Mouse (Mus musculus) heart, embryonic 11.5 days (tissue): ENCODE measurements around the gene Ccdc69. TPM values are rescaled to one million over a fixed set of nuclear protein-coding genes. Genes with fewer than 3 reads are reported as not detected.

Source experiments
- ATAC-seq: fragments of 200-750 bp; cut with Nextera tagmentation; replicated peaks from 2 replicates; pipeline ENCODE4 v1.8.0; 2017; ENCODE audit warnings: moderate library complexity; ENCODE audit not compliant: insufficient number of reproducible peaks, low FRiP score, low TSS enrichment
- H3K27ac ChIP-seq: fragments of 300-500 bp; sonication (generic); 2 replicates; pipeline ENCODE4 v1.5.1; 2014; ENCODE audit warnings: mild to moderate bottlenecking, low read depth, low read length
- H3K27me3 ChIP-seq: fragments of 300-500 bp; sonication (generic); 2 replicates; pipeline ENCODE4 v1.6.1; 2014; ENCODE audit warnings: mild to moderate bottlenecking, low read length, mixed read lengths; ENCODE audit not compliant: control insufficient read depth, insufficient read depth
- H3K36me3 ChIP-seq: fragments of 300-500 bp; sonication (generic); 2 replicates; pipeline ENCODE4 v1.6.1; 2014; ENCODE audit warnings: mild to moderate bottlenecking, low read length, moderate library complexity, mixed read lengths; ENCODE audit not compliant: control insufficient read depth, insufficient read depth
- H3K4me1 ChIP-seq: fragments of 300-500 bp; sonication (generic); 2 replicates; pipeline ENCODE4 v1.6.1; 2014; ENCODE audit warnings: low read length; ENCODE audit not compliant: control insufficient read depth, insufficient read depth
- H3K4me2 ChIP-seq: fragments of 300-500 bp; sonication (generic); 2 replicates; pipeline ENCODE4 v1.6.1; 2014; ENCODE audit warnings: mild to moderate bottlenecking, moderate library complexity
- H3K4me3 ChIP-seq: fragments of 300-500 bp; sonication (generic); 2 replicates; pipeline ENCODE4 v1.5.1; 2014; ENCODE audit warnings: low read depth, low read length
- H3K9ac ChIP-seq: fragments of 300-500 bp; sonication (generic); 2 replicates; pipeline ENCODE4 v1.6.1; 2014; ENCODE audit warnings: mild to moderate bottlenecking, low read depth, low read length, moderate library complexity
- H3K9me3 ChIP-seq: fragments of 300-500 bp; sonication (generic); replicated peaks from 2 replicates; pipeline ENCODE4 v1.6.1; 2016; ENCODE audit warnings: low read length; ENCODE audit not compliant: control insufficient read depth
- WGBS: fragments of 180-500 bp; shearing (Covaris S2); extraction: QIAGEN DNeasy Blood & Tissue Kit; methylation state at CpG from one replicate; pipeline ENCODE4 v1.1.7; 2014; ENCODE audit not compliant: insufficient replicate concordance; 5-methylcytosine and 5-hydroxymethylcytosine counted together
- polyA plus RNA-seq: library from polyadenylated mRNA; unstranded; fragments of >200 nt; fragmentation: Nextera tagmentation; extraction: Ambion mirVana; gene quantifications from 2 replicates; pipeline ENCODE4 v1.2.1, GENCODE M21; 2014

The Ccdc69 gene
- polyA plus RNA-seq, 1 experiment from 2014 or later = 16.5 TPM

DNA sequence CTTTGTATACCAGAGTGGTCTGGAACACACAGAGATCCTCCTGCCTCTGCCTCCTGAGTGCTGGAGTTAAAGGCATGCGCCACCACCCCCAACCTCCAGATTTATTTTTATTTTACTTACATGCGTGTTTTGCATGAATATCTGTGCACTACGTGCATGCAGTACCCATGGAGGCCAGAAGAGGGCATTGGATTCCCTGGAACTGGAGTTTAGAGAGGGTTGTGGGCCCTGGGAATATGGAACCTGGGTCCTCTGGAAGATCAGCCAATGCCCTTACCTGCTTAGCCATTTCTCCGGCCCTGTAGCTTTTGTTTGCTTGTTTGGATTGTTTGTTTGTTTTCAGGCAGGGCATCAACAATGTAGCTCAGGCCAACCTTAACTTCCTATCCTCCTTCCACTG lies 36.6 kb downstream of the Ccdc69 start:
- Histone ChIP-seq H3K27ac (no peak overlapping the region), H3K4me3 (no peak overlapping the region), H3K4me2 (no peak overlapping the region), H3K9me3 (no peaks in the 10 kb centered on the region), H3K9ac (no peak overlapping the region), H3K27me3 (no peaks in the 10 kb centered on the region), H3K4me1 (no peaks in the 10 kb centered on the region), H3K36me3 (no peaks in the 10 kb centered on the region)
- WGBS = 79% methylated on average over 4 of the region's 4 CpGs
- ATAC-seq = no peak

DNA sequence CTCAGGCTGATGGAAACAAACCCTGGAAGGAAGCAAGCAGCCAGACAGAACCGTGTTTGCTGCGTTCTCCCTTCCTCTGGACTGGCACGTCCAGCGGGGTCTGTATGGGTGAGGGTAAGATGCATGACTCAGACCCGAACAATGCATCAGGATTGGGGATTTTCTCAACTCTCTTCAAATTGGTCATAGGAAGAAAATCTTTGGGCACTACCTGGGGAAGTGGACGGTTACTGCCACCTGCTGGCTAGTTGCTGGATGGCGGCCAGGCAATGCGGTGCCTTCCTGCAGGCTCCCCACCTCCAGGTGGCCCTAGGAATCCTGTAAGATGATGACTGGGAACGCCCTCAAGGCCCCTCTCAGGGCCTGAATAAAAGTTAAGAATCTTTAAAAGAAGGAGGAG lies 38.3 kb downstream of the Ccdc69 start:
- Histone ChIP-seq H3K27ac (no peak overlapping the region), H3K9ac (no peak overlapping the region), H3K4me3 (no peak overlapping the region), H3K27me3 (no peaks in the 10 kb centered on the region), H3K4me2 (no peak overlapping the region), H3K4me1 (no peaks in the 10 kb centered on the region), H3K9me3 (no peaks in the 10 kb centered on the region), H3K36me3 (no peaks in the 10 kb centered on the region)
- no peak; the same call in 1 of the 2 replicates for ATAC-seq
- 5% methylated on average over 9 of the region's 9 CpGs for WGBS

DNA sequence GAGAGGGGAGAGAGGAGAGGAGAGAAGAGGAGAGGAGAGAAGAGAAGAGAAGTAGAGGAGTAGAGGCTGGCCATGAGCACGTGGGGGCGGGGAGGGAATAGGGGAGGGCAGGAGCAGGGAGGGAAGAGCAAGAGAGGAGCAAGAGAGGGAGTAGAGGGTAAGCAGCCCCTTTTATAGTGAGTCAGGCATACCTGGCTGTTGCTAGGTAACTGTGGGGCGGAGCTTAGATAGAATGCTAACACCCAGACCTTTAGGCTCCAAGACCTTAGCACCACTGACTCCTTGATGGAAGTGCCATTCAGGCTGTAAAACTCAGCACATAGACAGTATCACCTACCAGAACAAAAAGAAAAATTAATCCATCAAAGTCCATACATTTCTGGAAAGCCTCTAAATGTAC lies 41.3 kb downstream of the Ccdc69 start:
- 41% methylated on average over 3 of the region's 3 CpGs for WGBS

DNA sequence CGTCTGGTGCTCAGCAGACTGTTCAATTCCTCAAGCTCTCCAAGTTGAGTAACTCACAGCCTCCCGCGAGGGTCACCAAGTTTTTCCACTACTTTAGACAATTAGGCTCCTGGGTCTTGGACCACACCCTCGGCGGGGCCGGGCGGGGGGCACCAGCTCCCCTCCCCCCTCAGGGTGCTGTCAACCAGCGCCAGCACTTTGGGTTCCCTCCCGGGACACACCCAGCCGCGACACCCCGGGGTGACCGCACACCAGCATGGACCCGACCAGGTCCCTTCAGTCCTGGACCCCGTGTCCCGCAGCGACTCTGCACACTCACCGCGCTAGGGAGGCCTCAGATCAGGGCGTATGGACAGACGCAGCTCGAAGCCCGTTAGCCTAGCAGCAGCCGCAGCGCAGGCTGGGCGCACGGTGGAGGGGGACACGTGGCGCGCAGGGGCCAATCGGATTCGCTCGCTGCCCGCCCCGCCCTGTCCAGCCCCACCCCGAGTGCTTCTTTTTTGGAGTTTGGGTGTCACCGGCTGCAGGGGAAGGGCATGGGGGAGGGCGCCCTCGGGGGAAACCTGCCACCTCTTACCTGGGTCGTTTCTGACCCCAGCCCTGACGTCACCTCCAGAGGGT lies 44.8 kb downstream of the Ccdc69 start, which contains the start of gene Anxa6:
Gene Anxa6, minus strand, starts transcription at position 406 of the 621 bp plus-strand sequence.
- peak; percentile 88 for ATAC-seq
- H3K27me3 ChIP-seq = no peaks in the 10 kb centered on the region
- H3K4me1 ChIP-seq = peaks cover 30% of the 10 kb centered on the region
- H3K9ac ChIP-seq = peak within 1 kb of the TSS; percentile 88
- under 1% methylated on average over 40 of the region's 41 CpGs for WGBS
- H3K36me3 ChIP-seq = no peaks in the 10 kb centered on the region
- H3K27ac ChIP-seq = peak within 1 kb of the TSS; percentile 82
- H3K4me2 ChIP-seq = peak within 1 kb of the TSS; percentile 94
- no peaks in the 10 kb centered on the region for H3K9me3 ChIP-seq
- H3K4me3 ChIP-seq = peak within 1 kb of the TSS; percentile 78

More for the DNA sequence above, 41.3 kb downstream of the Ccdc69 start:
- H3K4me3 ChIP-seq = no peak overlapping the region
- peaks cover 9% of the 10 kb centered on the region for H3K4me1 ChIP-seq
- no peaks in the 10 kb centered on the region for H3K27me3 ChIP-seq
- H3K27ac ChIP-seq = no peak overlapping the region
- no peak for ATAC-seq
- H3K36me3 ChIP-seq = no peaks in the 10 kb centered on the region
- H3K9me3 ChIP-seq = no peaks in the 10 kb centered on the region
- no peak overlapping the region for H3K4me2 ChIP-seq
- H3K9ac ChIP-seq = no peak overlapping the region

DNA sequence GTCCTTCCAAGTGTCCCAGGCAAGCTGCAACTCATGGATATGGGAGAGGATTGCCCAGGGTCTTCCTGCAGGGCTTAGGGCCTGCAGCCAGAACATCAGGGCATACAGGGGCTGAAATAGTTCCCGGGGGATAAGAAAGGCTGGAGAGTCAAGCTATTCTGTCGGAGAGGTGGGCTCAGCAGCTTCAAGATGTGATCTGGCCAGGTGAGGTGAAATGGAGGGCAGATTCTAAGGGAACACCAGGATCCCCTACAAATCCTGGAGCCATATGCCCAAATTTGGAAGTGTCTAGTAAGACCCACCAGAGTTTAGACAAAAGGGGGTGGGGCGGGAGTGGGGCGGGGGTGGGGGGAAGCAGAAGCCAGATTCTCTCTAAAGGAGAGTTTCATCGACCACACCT lies 45.6 kb downstream of the Ccdc69 start:
- no peaks in the 10 kb centered on the region for H3K27me3 ChIP-seq
- no peaks in the 10 kb centered on the region for H3K9me3 ChIP-seq
- no peaks in the 10 kb centered on the region for H3K36me3 ChIP-seq
- H3K9ac ChIP-seq = peak overlapping the region; percentile 88
- peak overlapping the region; percentile 82 for H3K27ac ChIP-seq
- ATAC-seq = no peak
- peak overlapping the region; percentile 78 for H3K4me3 ChIP-seq
- H3K4me2 ChIP-seq = peak overlapping the region; percentile 94
- H3K4me1 ChIP-seq = peaks cover 38% of the 10 kb centered on the region
- WGBS = 14% methylated on average over 5 of the region's 5 CpGs

DNA sequence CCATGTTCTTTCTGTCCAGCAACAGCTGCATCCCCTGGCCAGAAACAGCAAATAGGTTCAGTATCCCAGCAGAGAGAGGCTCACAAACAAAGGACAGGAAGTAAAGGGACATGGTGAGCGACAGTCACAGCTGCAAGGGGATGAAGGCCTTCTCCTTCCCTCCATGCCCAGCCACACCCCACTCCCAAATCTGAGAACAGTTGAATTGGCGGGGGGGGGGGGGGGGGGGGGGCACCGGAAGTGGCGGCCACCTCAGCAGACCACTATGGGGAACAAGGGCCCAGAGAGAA lies 46.0 kb downstream of the Ccdc69 start:
- 20% methylated on average over 1 of the region's 4 CpGs for WGBS
- peaks cover 40% of the 10 kb centered on the region for H3K4me1 ChIP-seq
- H3K9ac ChIP-seq = peak overlapping the region; percentile 88
- H3K4me3 ChIP-seq = peak overlapping the region; percentile 78
- peak overlapping the region; percentile 82 for H3K27ac ChIP-seq
- H3K4me2 ChIP-seq = peak overlapping the region; percentile 94
- no peaks in the 10 kb centered on the region for H3K36me3 ChIP-seq
- no peaks in the 10 kb centered on the region for H3K9me3 ChIP-seq
- no peak for ATAC-seq
- H3K27me3 ChIP-seq = no peaks in the 10 kb centered on the region

DNA sequence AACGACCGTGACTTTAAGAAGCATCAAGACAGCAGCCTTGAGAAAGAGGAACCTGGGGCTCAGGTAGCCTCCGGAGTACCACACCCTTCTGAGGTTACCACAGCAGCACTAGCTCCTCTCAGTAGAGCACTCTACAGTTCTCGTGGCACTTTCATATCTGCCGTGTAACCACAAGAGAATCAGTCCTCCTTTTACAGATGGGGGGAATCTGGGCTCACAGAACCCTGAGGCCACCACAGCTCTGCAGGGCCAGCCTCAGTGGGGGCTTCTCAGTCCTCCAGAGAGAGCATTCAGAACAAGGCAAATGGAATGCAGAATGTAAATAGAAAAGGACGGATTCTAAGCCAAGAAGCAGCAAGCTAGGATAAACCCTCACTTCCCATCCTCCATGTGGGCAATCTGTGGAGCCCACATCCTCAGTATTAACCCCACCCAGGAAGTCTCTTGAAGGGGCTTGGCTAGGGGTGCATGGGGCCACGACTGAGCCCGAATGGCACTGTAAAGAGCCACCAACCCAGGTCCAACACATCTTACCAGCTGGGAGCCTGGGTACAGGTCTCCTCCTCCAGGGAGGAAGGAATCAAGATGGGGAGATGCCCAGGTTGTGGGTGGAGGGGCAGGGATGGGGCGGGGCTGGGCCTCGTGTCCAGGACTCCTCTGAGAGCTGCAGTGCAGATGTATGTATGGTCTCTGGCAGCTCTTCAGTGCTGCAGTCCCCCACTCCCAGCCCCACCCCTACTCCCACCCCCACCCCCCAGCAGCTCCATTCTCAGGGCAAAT lies 46.5 kb downstream of the Ccdc69 start:
- Histone ChIP-seq H3K4me2 (peak overlapping the region; percentile 94), H3K27me3 (no peaks in the 10 kb centered on the region), H3K36me3 (peaks cover 2% of the 10 kb centered on the region; the same call in 1 of the 2 replicates), H3K9ac (peak overlapping the region; percentile 88), H3K4me1 (peaks cover 40% of the 10 kb centered on the region), H3K9me3 (no peaks in the 10 kb centered on the region), H3K27ac (peak overlapping the region; percentile 82), H3K4me3 (peak overlapping the region; percentile 78)
- 40% methylated on average over 10 of the region's 10 CpGs for WGBS
- ATAC-seq = peak; percentile 58; the same call in 1 of the 2 replicates

DNA sequence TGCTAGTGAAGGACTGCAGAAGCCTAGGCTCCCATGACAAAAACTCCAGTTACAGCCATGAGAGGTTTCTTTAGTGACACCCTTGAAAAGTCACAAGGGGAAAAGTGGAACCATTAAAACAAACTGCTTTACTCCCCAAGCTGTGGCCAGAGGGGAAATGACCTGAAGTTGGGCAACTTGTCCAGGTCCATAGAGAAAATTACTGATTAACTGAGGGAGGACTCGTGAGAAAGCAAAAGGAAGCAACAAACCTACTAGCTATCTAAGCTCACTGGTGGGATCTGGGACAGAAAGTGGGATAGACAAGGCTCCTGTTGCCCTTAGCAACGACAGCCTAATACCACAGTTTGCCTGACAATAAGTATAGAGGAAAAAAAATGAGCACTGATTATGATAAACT lies 49.4 kb downstream of the Ccdc69 start:
- Histone ChIP-seq H3K36me3 (peaks cover 4% of the 10 kb centered on the region; the same call in 1 of the 2 replicates), H3K9me3 (no peaks in the 10 kb centered on the region), H3K4me2 (no peak overlapping the region), H3K27ac (no peak overlapping the region), H3K9ac (no peak overlapping the region), H3K4me3 (no peak overlapping the region), H3K4me1 (peaks cover 53% of the 10 kb centered on the region), H3K27me3 (no peaks in the 10 kb centered on the region)
- 77% methylated on average over 2 of the region's 2 CpGs for WGBS
- ATAC-seq = no peak
